Mouse (Mus musculus): ENCODE measurements at regions not wholly inside any gene's neighbourhood (a gene's known extent, or its start where the extent isn't known, plus 50 kb on each side); places are given as distances from the start of the nearest gene placed in this dataset.

DNA sequence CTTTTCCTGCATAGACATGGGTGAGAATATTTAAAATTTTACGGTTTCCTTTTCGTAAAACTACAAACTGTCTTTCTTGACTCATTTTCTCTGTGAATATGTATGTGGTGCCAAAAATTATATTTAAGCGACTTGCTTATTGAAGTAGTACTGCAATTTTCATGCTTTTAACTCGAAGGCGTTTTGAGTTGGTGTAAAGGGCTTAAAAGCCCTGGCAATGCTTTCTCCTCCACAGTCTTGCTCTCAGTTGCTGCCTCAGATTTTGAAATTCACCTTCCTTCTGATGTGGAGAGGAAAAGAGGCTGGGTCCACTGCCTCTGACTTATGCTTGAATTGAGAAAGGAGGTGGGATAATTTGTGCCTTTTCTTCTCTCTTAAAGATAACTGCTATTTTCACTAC, 629.6 kb upstream of the Nrsn1 start:
- DNase-seq (ENCODE audit: low read depth, low spot score) = no peak

DNA sequence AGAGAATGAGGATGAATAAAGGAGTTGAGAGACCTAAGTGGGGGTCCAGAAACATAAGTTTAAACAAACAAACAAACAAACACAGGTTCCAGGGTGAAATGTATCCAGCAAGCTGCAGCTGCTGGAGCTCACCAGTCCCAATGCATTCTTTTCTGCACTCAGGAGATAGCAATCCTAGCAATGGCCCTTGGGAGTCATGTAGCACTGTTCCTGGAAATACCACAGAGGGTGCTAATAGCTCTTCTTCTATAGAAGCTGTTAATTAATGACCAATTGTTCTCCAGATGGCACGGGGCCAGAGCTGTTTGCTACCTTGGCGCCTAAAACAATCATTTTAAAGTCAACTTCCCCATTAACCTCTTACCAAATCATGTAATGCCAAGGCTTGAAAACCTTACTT, 622.8 kb upstream of the Nrsn1 start:
- no peak for DNase-seq (ENCODE audit: low read depth, low spot score)

DNA sequence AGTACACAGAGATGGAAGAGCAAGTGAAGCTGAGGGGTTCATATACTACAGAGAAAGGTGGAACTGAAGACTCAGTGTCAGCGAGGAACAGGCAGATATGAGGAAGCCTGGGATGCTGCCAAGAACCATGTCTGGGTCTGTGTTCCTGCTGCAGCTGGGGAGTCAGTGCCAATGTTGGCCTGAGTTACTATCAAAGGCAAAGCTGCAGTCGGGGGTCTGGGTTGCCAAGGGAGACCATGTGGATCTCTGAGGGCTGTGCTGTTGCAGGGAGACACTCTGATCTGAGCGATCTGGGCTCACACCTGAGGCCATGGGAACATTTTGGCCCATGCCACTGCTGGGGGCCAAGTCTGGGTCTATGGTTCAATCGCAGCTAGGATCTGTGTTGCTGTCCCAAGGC, 612.5 kb upstream of the Nrsn1 start:
- no peak for DNase-seq (ENCODE audit: low read depth, low spot score)

DNA sequence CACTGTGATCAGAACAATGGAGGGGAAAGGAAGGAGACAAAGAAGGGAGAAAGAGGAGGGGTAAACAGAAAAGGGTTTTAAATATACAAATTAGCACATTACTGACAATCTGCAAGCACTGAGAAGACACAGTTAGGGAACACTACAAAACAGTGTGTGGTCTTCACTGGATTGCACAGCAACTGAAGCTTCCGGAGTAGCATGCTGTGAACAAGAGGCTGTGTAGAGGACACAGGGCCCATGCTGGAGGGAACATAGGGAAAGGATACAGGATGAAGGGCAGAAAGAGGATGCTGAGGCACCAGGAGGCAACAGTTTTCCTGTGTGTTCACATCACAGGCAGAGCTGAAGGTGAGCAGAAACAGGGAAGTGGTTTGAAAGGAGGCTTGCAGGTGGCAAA, 598.6 kb upstream of the Nrsn1 start:
- no peak for DNase-seq (ENCODE audit: low read depth, low spot score)

DNA sequence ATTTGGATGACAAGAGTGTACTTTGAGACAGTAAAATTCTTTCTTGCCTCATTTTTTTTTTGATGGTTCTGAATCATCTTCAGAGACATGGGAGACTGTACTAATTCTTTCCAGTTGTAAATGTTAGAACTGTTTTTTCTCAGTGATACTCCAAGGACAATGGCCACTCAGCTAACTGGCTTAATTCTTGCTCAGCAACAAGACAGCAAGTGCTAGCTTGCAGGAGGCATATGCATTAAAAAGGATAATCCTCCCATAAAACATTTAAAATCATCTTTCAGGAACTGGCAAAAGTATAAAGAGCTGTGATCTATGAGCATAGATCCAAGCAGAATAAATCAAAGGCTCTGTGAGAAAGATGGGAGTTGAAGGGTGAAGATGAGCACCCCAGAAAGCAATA, 587.9 kb upstream of the Nrsn1 start:
- DNase-seq (ENCODE audit: low read depth, low spot score) = no peak

DNA sequence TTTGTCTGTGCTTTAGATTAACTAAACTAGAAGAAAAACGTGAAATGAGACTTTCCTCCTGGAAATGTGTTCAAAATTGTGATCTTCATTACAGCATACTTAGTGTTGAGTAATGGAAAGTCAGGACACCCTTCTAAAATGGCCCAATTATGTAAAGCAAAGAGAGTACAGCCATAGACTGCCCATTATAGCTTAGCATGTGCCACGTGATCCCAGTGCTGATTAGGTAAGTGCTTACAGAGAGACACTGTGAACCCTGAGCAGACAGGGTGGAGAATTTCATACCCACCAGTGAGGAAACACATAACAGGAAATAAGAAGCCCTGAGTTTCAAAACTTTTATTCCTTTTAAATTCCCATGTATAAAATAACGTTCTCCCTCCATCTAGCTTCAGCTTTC, 587.3 kb upstream of the Nrsn1 start:
- no peak for DNase-seq (ENCODE audit: low read depth, low spot score)

DNA sequence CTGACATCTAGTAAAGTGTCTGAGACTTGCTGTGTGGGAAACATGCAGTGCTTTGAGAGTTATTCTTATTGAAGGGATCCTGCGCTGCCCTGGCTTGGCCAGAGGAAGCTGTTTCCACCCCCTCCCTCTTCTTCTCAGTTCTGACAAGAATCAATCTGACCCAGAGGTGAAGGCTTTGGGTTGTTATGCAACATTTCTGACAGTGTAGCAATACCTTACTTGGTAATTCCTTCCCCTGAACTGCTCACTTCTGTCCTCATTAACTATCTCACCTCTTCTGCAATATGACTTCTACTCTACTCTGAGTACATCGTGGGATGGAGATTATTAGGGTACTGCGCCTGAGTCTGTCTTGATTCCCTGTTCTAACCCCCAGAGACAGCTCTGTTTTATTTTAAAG, 586.8 kb upstream of the Nrsn1 start:
- no peak for DNase-seq (ENCODE audit: low read depth, low spot score)

DNA sequence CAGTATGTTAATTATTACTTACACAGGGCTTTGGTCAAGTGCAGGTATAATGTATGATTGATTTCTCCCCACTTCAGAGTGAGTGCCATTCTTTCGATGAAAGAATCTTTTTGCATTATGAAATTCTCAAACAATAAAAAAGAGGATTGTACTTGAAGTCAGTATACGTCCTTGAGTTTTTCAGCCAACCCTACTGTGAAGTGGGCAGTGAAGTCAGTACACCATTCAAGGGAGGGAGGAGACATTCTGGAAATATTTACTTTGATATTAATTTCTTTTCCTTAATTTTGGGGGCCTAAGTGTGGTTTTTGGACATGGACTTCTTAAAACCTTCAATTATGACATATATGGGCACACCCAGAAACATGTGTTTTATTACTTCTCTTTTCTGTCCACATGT, 586.2 kb upstream of the Nrsn1 start:
- DNase-seq (ENCODE audit: low read depth, low spot score) = no peak

DNA sequence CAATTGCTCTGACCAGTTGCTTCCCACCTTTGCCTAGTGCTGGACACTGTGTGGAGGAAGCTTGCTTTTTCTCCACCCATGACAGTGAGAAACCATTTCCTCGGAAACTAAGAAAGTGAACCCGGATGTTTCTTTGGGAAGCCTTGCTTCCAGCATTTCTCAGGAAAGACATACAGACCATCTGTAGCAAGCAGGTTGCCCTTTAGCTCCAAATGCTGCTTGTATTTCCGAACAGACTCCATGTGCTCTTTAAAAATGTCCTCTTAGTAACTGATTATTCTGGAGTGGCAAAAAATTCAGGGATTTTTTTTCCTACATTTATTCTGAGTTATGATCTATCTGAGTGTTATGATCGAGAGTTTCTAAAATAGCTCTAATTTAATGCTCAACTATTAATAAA, 577.9 kb upstream of the Nrsn1 start:
- DNase-seq (ENCODE audit: low read depth, low spot score) = no peak

DNA sequence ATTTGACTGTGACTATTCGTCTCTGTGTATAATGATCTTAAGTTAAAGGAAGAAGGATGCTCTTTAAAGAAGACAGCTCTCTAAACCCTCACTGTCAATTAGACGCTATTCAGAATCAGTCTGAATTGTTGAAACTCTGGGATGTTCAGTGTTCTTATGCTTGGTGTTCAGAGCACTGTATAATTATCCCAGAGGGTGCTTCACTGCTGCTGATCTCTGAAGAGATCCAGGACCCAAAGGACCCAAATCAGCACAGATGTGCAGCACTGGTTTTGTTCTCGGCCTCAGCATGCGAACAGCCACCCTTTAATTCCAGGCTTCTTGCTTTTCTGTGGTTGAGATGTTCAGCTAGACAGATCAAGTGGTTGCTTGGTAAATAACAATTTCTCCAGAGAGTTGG, 567.9 kb upstream of the Nrsn1 start:
- DNase-seq (ENCODE audit: low read depth, low spot score) = no peak

DNA sequence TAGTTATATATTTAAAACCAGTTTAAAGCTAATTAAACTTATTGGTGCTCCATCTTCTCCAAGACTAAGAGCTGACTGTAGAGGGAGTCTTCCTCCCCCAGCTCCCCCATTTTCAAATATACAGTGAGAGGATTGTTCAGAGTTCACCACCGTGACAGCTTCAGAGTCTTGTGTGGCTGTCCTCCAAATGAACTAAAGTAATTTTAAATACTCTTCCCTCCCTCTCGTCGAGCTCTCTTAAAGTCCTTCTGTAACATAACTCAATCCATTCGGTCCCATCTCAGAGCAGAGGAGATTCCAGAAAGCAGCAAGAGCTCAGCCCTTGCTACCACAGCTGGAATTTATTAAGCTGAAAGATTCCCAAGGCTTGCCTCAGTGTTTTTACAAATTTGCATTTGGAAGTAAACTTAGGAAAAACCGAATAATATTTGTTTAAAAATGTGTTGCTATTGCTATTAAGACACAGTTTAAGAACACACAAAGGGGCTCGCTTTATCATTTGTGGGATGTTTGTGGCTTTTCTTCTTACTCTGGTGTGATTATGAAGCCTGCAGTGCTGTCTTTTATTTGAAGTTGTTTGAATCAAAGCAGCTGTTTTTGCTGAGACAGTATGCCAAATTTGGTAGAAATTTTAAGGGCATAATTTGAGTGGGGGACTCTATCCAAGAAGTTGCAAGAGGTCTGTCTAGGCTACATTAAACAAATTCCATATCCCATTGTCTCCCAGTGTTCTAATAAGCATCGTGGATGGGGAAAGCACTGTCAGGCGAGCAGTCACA, 559.0 kb upstream of the Nrsn1 start:
- no peak for DNase-seq (ENCODE audit: low read depth, low spot score)

DNA sequence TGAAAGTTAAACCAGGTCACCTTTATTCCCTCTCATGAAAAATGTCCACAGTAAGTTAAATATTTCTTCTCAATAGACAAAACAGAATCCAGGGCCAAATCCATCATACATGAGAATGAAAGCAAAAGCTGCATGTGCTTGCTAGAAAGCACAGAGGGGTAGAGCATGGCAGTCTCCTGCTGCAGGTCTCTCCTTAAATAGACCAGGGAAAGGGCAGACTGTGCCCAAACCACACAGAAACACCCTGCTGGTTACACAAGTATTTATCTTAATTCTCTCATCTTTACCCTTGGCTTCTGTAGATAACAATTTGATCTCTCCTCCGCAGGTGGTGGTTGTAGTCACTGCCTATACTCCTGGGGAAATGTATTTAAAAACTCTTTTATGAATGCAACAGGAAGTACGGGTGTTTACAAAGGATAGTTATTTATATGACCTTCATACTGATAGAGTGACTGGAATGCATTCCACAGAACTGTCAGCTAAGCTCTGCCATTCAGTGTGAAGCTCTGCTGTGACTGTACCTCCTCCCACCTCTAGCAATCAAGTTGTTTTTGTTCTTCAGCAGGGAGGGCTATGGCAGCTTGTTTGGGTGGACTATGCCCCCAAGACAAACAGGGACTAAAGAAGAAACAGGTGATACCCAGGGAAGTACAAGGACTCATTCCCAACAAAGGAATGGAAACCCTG, 538.4 kb upstream of the Nrsn1 start:
- DNase-seq (ENCODE audit: low read depth, low spot score) = no peak

DNA sequence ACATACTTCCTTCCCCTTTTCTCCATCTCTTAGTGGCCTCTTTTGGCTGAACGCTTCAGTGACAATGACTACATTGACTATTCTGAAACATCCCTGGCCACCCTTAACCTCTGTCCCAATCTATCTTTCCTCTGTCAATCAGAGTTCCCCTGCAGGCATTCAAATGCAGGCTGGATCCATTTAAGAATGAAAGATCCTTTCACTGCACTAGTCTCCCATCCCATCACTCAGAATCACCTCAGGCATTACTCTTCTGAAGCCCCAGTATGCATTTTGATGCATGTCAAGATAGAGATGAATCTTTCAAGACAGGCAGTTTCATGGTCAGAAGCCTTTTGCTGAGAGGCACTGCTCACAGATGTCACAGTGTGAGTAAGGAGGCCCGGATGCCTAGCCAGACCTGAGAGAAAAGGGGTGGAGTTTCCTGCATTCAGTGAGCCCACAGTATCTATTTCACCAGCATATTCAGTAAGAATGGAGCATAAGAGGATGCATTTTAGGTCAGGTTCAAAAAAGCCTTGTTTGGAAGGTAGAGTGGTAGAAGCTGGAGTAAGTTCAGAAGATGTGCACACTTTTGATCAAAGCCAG, 523.0 kb upstream of the Nrsn1 start:
- no peak for DNase-seq (ENCODE audit: low read depth, low spot score)

DNA sequence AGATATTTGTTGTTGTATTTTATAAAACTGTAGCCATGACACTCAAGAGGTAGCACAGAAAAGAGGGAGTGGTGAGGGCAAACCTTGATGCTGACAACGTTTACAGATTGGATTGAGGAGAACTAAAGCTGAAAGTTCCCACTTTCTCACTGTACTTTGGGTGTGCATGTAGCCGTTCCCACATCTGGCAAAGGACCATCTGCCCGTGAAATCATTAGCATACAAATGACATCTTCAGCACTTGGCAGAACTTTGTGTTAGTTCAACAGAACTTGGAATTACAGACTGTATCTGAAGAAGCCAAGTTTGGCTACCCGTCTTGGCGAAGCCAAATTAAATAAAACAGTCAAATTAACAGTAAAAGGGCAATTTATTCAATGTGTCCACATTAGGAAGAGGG, 510.9 kb upstream of the Nrsn1 start:
- DNase-seq (ENCODE audit: low read depth, low spot score) = no peak

DNA sequence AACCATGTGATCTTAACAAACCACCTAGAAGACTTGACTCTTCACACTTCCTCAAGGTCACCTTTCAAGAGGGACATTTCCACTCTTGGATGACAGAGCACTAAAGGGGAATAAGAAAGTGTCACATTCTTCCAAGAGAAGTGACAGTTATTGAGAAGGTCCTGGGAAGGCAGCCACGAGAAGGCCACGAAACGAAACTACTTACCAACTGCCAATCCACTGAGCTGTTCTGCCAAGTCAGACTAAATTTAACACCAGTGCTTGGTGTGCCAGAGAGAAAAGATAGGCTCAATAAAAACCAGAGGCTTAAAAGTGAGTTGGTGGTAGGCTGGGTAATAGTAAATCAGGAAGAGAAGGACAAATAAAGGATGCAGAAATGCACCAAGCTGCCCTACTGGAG, 507.4 kb upstream of the Nrsn1 start:
- no peak for DNase-seq (ENCODE audit: low read depth, low spot score)

DNA sequence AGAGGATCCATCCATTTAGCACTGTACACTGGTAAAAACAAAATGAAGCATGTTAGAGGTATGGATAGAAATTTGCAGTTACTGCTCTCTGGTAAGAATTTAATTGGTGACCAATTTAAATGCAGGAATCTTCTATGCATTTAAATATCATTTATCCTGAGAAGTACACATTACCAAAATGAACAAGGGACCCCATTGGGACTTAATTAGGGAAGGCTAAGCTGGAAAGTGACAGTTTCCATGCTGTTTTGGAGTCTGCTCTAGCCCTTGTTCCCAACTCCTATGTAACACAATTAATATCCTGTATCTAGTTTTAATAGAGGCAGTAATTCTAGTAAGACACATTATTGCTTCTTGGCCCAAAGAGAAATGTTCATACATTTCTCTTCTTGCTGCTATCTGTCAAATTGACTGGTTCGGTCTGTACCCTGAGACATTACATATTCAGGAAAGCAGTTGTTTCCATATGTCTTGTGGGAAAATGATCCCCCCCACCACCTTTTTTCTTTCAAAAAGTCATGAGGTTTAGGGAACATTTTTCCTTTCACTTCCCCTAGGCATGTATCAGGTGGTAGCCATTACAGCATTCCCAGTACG, 504.4 kb upstream of the Nrsn1 start:
- no peak for DNase-seq (ENCODE audit: low read depth, low spot score)

DNA sequence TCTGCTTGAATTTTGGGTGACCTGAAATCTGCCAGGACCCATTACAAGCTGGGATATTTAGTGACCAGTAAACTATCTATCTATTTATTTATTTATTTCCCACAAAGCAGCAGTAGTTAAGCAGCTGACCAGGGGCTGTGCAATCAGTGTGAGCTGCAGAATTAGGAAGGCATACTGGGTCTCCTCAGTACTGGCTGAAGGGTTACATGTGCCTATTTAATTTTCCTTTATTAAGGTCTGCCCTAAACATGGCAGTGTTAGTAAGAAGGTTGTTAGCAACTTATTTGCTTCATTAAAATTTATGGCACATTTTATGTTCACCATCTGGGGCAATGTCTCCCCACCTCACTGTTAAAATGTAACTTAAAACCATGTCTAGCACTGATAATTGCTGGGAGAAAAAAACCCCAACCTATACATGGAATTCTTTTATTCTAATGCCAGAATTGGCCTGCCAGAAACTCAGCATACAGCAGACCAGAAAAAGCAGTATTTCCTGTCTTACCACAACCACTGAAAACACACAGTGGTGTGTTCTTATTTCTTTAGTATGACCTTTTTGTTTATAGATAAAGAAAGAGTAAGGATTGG, 484.3 kb upstream of the Nrsn1 start:
- no peak for DNase-seq (ENCODE audit: low read depth, low spot score)

DNA sequence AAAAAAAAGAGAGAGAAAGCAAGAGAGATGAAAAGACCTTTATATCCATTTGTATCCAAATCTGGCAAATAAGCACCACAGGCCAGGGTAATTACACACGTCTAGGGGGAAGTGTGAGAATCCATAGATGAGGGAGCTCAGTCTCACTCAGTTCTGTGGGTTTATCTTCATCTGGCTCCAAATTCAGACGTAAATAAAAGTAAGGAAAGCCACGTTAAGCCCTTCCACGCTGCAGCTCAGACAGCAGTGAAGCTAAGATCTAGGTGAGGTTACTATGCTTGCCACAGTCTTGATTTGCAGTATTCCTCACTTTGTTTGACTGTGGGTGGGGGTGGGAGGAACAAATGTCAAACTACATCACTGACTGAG, 481.1 kb upstream of the Nrsn1 start:
- DNase-seq (ENCODE audit: low read depth, low spot score) = no peak

DNA sequence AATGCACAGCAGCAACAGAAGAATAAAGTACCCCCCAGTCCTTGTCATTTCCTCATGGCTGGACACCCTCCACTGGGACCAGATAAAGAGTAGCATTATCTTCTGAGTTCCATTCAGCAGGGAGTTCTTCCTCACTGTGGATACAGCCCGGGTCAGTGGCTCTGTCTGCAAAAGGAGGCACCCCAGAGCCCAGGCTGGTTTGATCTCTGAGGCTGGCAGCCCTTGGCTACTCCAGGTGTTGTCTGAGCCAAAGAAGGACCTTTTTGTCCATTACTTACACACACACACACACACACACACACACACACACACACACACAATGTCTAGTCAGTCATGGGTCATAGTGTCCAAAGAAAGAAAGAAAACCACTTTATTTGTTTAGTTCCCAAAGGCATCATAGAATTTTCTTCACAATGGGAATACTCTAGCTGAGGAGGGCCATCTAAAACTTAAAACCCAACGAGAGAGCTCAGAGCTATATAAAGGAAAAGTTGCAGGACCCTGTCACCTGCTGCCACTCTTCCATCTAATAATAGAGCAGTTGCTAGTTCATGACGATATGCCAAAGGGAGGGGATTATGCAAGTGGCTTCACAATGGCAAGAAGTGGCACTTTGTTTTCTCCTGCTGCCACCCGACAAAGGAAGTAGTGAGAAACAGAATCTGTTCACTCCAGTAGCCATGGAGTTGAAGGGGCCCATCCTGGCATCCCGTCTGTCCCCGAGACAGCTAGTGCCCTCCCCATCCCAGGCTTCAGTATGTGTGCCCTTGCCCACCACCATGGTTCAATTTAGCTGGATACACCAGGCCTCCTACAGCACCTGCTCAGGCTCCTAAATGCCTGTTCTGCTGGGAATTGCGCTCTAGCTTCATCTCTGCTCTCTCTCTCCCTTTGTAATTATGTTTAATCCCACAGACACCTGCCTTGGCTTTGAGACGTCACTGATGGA, 480.4 kb upstream of the Nrsn1 start:
- no peak for DNase-seq (ENCODE audit: low read depth, low spot score)

DNA sequence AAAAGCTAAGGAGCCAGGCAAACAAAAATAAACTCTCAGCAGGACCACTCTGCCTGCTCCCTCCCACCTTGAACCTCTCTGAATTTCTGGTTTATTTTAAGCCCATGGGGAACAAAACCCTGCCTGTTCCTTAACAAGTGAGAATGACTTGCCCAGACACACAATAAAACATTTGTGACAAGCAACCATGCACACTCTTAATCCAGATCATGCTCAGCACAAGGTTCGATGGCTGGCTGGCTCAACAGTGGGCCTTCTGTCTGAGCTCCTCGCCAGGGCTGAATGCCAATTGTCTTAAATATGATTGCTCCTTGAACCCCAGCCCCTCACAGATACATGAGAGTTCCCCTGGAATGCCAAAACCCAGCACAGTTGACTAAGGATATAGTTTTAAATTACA, 468.3 kb upstream of the Nrsn1 start:
- DNase-seq (ENCODE audit: low read depth, low spot score) = no peak

DNA sequence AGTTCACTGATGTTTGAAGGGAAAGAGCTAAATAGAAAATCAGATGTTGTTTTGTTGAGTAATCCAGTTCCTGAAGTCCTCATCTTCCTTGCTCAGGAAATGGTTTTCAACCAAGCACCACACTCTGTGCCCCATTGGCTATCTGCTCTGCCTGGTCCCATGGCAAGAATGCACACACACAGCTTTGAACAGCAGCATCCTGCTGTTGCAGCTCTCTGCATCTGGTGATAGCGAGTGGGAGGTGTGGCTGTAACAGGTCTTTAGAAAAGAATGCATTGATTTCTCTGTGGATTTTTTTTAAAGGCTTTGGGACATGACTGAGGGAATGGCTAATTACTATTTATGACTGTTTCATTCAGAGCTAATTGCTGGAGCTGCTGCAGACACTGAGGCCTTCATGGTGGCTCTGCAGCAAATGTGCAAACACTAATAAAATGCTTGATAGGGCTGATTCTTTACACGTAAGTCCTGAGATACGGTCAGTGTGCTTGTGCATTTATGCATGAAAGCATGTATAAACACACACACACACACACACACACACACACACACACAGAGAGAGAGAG, 459.1 kb upstream of the Nrsn1 start:
- no peak for DNase-seq (ENCODE audit: low read depth, low spot score)

All from CD4-positive, CD25-positive, alpha-beta regulatory T cell, adult 2 months (primary cell).